Mouse (Mus musculus) lung, embryonic 14.5 days (tissue): ENCODE measurements around the gene Dcaf6. TPM values are rescaled to one million over a fixed set of nuclear protein-coding genes. Genes with fewer than 3 reads are reported as not detected.
A peak's percentile ranks its signal among the peaks of the same experiment; 100 is the strongest.

Source experiments
- ATAC-seq: fragments of 200-750 bp; cut with Nextera tagmentation; 2 replicates; pipeline ENCODE4 v1.8.0; 2017; ENCODE audit warnings: mild to moderate bottlenecking, moderate TSS enrichment, moderate library complexity; ENCODE audit not compliant: insufficient read depth
- DNase-seq: peaks from one replicate; pipeline ENCODE4 v3.0.0-alpha.2; 2015
- H3K27ac ChIP-seq: fragments of 300-500 bp; sonication (generic); 2 replicates; pipeline ENCODE4 v1.5.1; 2014; ENCODE audit warnings: low read depth, mild to moderate bottlenecking, moderate library complexity
- H3K27me3 ChIP-seq: fragments of 300-500 bp; sonication (generic); 2 replicates; pipeline ENCODE4 v1.6.1; 2014; ENCODE audit warnings: low read length, control low read depth; ENCODE audit not compliant: insufficient read depth
- H3K36me3 ChIP-seq: fragments of 300-500 bp; sonication (generic); 2 replicates; pipeline ENCODE4 v1.6.1; 2014; ENCODE audit warnings: control low read depth; ENCODE audit not compliant: insufficient read depth
- H3K4me1 ChIP-seq: fragments of 300-500 bp; sonication (generic); 2 replicates; pipeline ENCODE4 v1.6.1; 2014; ENCODE audit warnings: antibody characterized with exemption, control low read depth; ENCODE audit not compliant: insufficient read depth
- H3K4me2 ChIP-seq: fragments of 300-500 bp; sonication (generic); 2 replicates; pipeline ENCODE4 v1.6.1; 2014; ENCODE audit warnings: mild to moderate bottlenecking
- H3K4me3 ChIP-seq: fragments of 300-500 bp; sonication (generic); 2 replicates; pipeline ENCODE4 v1.5.1; 2014; ENCODE audit warnings: low read depth, low read length
- H3K9ac ChIP-seq: fragments of 300-500 bp; sonication (generic); 2 replicates; pipeline ENCODE4 v1.6.1; 2014
- H3K9me3 ChIP-seq: fragments of 300-500 bp; sonication (generic); 2 replicates; pipeline ENCODE4 v1.6.1; 2016; ENCODE audit warnings: low read depth, low read length, control low read depth
- CTCF ChIP-seq: IDR thresholded peaks from 2 replicates; pipeline ENCODE4 v1.5.1; 2016; ENCODE audit warnings: antibody characterized with exemption, low read depth
- WGBS: fragments of 180-500 bp; shearing (Covaris S2); extraction: QIAGEN DNeasy Blood & Tissue Kit; methylation state at CpG from one replicate; pipeline ENCODE4 v1.1.7; 2014; 5-methylcytosine and 5-hydroxymethylcytosine counted together
- polyA plus RNA-seq: library from polyadenylated mRNA; unstranded; fragments of >200 nt; fragmentation: Nextera tagmentation; extraction: Ambion mirVana; gene quantifications from 2 replicates; pipeline ENCODE4 v1.2.1, GENCODE M21; 2014

Dcaf6 gene
- polyA plus RNA-seq, 1 experiment from 2014 or later, result 12.7 TPM

DNA sequence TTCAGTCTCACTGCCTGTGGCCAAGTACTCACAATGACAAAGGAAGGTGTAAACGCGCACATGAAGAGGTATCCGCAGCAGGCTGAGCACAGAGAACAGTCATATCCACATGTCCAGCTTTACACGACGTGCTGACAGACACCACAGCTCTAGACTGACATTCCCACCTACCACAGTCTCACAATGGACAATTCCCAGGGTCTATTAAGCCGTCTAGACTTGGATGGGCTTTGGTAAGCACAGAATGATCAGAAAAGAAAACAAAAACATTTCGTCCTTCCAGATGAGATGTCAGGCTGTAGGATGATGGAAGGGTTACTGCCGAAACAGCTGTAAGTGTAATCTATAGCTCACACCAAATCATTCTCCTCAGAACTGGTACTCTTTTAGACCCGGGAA is 73.8 kb downstream of the Dcaf6 start:
- no peak for TF ChIP-seq CTCF
- peaks cover 3% of the 10 kb centered on the region; the same call in 1 of the 2 replicates for H3K4me1 ChIP-seq
- no peak overlapping the region for H3K4me2 ChIP-seq
- H3K4me3 ChIP-seq, result no peak overlapping the region
- peak; percentile 23 for DNase-seq
- no peaks in the 10 kb centered on the region for H3K9me3 ChIP-seq
- H3K27ac ChIP-seq, result peak overlapping the region; percentile 62; the same call in 1 of the 2 replicates
- no peaks in the 10 kb centered on the region for H3K27me3 ChIP-seq
- no peaks in the 10 kb centered on the region for H3K36me3 ChIP-seq
- WGBS, result 42% methylated on average over 9 of the region's 9 CpGs
- ATAC-seq, result peak; percentile 18; the same call in 1 of the 2 replicates
- H3K9ac ChIP-seq, result no peak overlapping the region

DNA sequence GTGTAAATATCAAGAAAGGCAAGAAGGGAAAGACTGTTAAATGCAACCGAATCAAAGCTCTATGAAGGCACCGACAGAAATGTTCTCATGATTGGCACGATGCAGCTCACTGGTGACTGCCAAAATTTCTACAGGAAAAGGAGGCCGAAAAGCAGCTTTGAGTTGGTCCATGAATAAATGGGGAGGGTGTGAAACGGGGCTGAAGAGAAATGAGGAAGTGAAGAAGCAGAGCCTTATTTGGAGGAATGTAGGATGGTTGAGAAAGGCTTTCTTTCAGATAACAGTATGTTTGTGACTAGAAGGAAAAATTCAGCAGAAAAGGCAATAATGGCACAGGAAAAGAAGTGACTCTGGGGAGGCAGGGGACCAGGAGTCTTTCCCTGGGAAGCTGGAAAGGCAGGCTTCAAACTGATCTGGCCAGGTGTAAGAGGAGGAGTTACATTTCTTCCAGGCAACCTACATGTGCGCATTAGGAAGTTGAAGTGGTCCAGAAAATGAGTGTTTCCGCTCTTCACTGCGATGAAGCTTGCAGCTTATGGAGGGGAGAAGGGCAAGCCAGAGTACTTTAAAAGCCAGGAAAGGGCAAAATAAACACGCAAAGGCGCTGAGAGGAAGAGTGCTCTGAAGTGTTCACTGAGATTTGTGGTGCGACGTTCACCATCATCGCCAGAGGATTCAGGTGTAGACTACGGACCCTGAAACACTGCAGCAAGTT is 74.3 kb downstream of the Dcaf6 start:
- no peak for TF ChIP-seq CTCF
- H3K4me3 ChIP-seq, result no peak overlapping the region
- peaks cover 3% of the 10 kb centered on the region; the same call in 1 of the 2 replicates for H3K4me1 ChIP-seq
- DNase-seq (peak; percentile 27), ATAC-seq (peak; percentile 28; the same call in 1 of the 2 replicates)
- 52% methylated on average over 14 of the region's 14 CpGs for WGBS
- H3K4me2 ChIP-seq, result no peak overlapping the region
- peak overlapping the region; percentile 62; the same call in 1 of the 2 replicates for H3K27ac ChIP-seq
- H3K36me3 ChIP-seq, result no peaks in the 10 kb centered on the region
- no peak overlapping the region for H3K9ac ChIP-seq
- no peaks in the 10 kb centered on the region for H3K27me3 ChIP-seq
- no peaks in the 10 kb centered on the region for H3K9me3 ChIP-seq

- Histone ChIP-seq H3K4me2 (no peak overlapping the region), H3K9ac (no peak overlapping the region), H3K27me3 (no peaks in the 10 kb centered on the region), H3K27ac (no peak overlapping the region), H3K9me3 (no peaks in the 10 kb centered on the region), H3K4me3 (no peak overlapping the region), H3K36me3 (no peaks in the 10 kb centered on the region), H3K4me1 (no peaks in the 10 kb centered on the region)
- WGBS, result 47% methylated on average over 9 of the region's 9 CpGs
- DNase-seq (peak; percentile 66), ATAC-seq (peak; percentile 91)
- TF ChIP-seq CTCF, result no peak
These were observed 86.4 kb downstream of the Dcaf6 start for GRCm38 (mm10) chr1:165373839-165374238.

DNA sequence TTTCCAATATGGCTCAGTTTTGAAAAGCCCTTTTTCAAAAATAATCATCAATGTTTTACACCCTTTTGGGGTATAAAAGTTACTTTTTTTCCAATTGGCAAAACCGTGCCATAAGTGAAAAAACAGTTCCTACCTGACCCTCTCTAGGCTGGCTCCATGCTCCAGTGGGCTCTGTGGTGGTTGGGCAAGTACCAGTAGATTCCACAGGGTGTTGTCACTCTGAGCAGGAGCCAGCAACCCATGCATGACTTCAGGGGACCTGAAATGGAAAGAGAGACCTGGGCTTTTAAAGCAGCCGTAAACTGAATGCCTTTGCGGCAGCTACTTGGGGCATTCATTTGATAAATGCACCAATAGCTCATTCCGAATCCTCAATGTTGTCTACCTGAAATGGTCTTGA is 89.3 kb downstream of the Dcaf6 start:
- H3K36me3 ChIP-seq, result no peaks in the 10 kb centered on the region
- no peaks in the 10 kb centered on the region for H3K4me1 ChIP-seq
- H3K4me3 ChIP-seq, result no peak overlapping the region
- H3K27ac ChIP-seq, result no peak overlapping the region
- TF ChIP-seq CTCF, result no peak
- H3K4me2 ChIP-seq, result no peak overlapping the region
- no peak overlapping the region for H3K9ac ChIP-seq
- DNase-seq (no peak), ATAC-seq (no peak)
- no peaks in the 10 kb centered on the region for H3K27me3 ChIP-seq
- no peaks in the 10 kb centered on the region for H3K9me3 ChIP-seq
- 92% methylated on average over 4 of the region's 4 CpGs for WGBS

- H3K27me3 ChIP-seq, result no peaks in the 10 kb centered on the region
- ATAC-seq (no peak), DNase-seq (no peak)
- 0 out of 2 replicates have a peak, but pooled peaks have one; percentile 2 for TF ChIP-seq CTCF
- no peak overlapping the region for H3K27ac ChIP-seq
- H3K36me3 ChIP-seq, result no peaks in the 10 kb centered on the region
- H3K9me3 ChIP-seq, result no peaks in the 10 kb centered on the region
- H3K9ac ChIP-seq, result no peak overlapping the region
- H3K4me3 ChIP-seq, result no peak overlapping the region
- 88% methylated on average over 3 of the region's 3 CpGs for WGBS
- no peaks in the 10 kb centered on the region for H3K4me1 ChIP-seq
- no peak overlapping the region for H3K4me2 ChIP-seq
These were observed 95.2 kb downstream of the Dcaf6 start for GRCm38 (mm10) chr1:165365057-165365456.

GRCm38 (mm10) chr1:165363271-165363670 is 97.0 kb downstream of the Dcaf6 start:
- Histone ChIP-seq H3K27me3 (no peaks in the 10 kb centered on the region), H3K27ac (no peak overlapping the region), H3K36me3 (no peaks in the 10 kb centered on the region), H3K9ac (no peak overlapping the region), H3K4me3 (no peak overlapping the region), H3K4me2 (no peak overlapping the region), H3K9me3 (no peaks in the 10 kb centered on the region), H3K4me1 (no peaks in the 10 kb centered on the region)
- no peak for DNase-seq
- no peak for ATAC-seq
- no peak for TF ChIP-seq CTCF
- WGBS, result 65% methylated on average over 2 of the region's 2 CpGs

DNA sequence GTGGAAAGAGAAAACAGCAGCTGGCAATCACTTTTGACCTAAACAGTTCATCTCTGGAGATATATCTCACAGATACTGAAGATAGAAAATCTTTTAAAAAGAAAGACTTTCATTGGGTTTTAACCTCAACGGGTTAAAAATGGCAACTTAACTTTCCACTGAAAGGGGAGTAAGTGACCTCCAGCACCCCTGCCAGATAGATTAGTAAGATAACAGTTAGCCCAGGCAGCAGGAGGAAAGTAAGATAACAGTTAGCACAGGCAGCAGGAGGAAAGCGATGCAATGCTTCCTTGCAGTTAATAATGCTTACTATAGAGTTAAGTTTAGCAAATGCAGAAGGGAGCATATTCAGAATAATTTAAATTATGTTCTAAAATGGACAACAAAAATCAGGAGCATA is 103.9 kb downstream of the Dcaf6 start:
- Histone ChIP-seq H3K36me3 (no peaks in the 10 kb centered on the region), H3K4me1 (no peaks in the 10 kb centered on the region), H3K27ac (no peak overlapping the region), H3K27me3 (no peaks in the 10 kb centered on the region), H3K4me3 (no peak overlapping the region), H3K9me3 (no peaks in the 10 kb centered on the region), H3K9ac (no peak overlapping the region), H3K4me2 (no peak overlapping the region)
- WGBS, result 24% methylated on average over 2 of the region's 2 CpGs
- no peak for DNase-seq
- no peak for ATAC-seq
- TF ChIP-seq CTCF, result no peak
